In genomic region chr8:71568387-71568937, GRCm38 (mm10) we compare ENCODE assay signal across 8 mouse cellular contexts. TPM values are rescaled to one million over a fixed set of nuclear protein-coding genes. Genes with fewer than 3 reads are reported as not detected.
DNase-seq lines count a peak whose midpoint lies in the region; ATAC-seq lines count a peak whose summit lies in the region.

Gene Slc27a1 (plus strand): TSS chr8:71568882.

- 9% methylated on average over 13 of the region's 13 CpGs for WGBS in limb, embryonic 10.5 days
- WGBS in midbrain, embryonic 12.5 days: 14% methylated on average over 13 of the region's 13 CpGs

- H3K36me3 ChIP-seq in limb, embryonic 10.5 days: no peaks in the 10 kb centered on the region
- no peaks in the 10 kb centered on the region for H3K36me3 ChIP-seq in midbrain, embryonic 12.5 days

- H3K9me3 ChIP-seq in limb, embryonic 10.5 days (replicated peaks): peaks cover 4% of the 10 kb centered on the region
- peaks cover 6% of the 10 kb centered on the region for H3K9me3 ChIP-seq in midbrain, embryonic 12.5 days

- peak within 1 kb of the TSS; percentile 61 for H3K27ac ChIP-seq in limb, embryonic 10.5 days
- H3K27ac ChIP-seq in midbrain, embryonic 12.5 days (replicated peaks): peak within 1 kb of the TSS; percentile 58

- peak within 1 kb of the TSS; percentile 67 for H3K4me2 ChIP-seq in midbrain, embryonic 12.5 days (replicated peaks)

- H3K4me1 ChIP-seq in limb, embryonic 10.5 days: peaks cover 29% of the 10 kb centered on the region
- H3K4me1 ChIP-seq in midbrain, embryonic 12.5 days: peaks cover 34% of the 10 kb centered on the region

- H3K4me3 ChIP-seq in limb, embryonic 10.5 days: peak within 1 kb of the TSS; percentile 56
- peak within 1 kb of the TSS; percentile 66 for H3K4me3 ChIP-seq in midbrain, embryonic 12.5 days

- no peak for ATAC-seq in midbrain, embryonic 12.5 days (ENCODE audit: low FRiP score, low read depth)

- H3K9ac ChIP-seq in midbrain, embryonic 12.5 days (replicated peaks): peak within 1 kb of the TSS; percentile 53

- DNase-seq in frontal cortex, postnatal 36 days (ENCODE audit: low spot score in 2 of 2): peak; percentile 44 to 69
- DNase-seq in frontal cortex, postnatal 25 days (ENCODE audit: low spot score in 2 of 2): no peak
- peak; percentile 59 to 78 for DNase-seq in cerebellum, postnatal 25 days
- peak; percentile 89 to 91 for DNase-seq in heart, adult 18-20 months
- DNase-seq in kidney, adult 11 months: peak; percentile 92
- no peak for DNase-seq in limb, embryonic 10.5 days (ENCODE audit: low spot score)
- DNase-seq in testis, postnatal 10 days (ENCODE audit: low spot score): peak; percentile 92

- H3K27me3 ChIP-seq in limb, embryonic 10.5 days (ENCODE audit: low read depth, poor library complexity, severe bottlenecking): peaks cover 66% of the 10 kb centered on the region
- H3K27me3 ChIP-seq in midbrain, embryonic 12.5 days: peaks cover 46% of the 10 kb centered on the region

RNA-seq across cellular contexts. Expression of gene Slc27a1, which starts in this region (rescaled TPM):
- total RNA-seq in heart, adult 18-20 months (2021): 100 to 1,000 TPM; 162 to 202 TPM
- polyA plus RNA-seq in limb, embryonic 10.5 days (2016; fragmentation: Nextera tagmentation; extraction: Ambion mirVana): 21.3 and 28.8 TPM in 2 replicates
- polyA plus RNA-seq in midbrain, embryonic 12.5 days (2016; fragmentation: Nextera tagmentation; extraction: Ambion mirVana): 38.4 and 44.4 TPM in 2 replicates

Comparison
In these comparisons a context has a peak if more than half of its experiments do, and no peak if none do; other contexts are left out.
1. DNase-seq: peak in frontal cortex, postnatal 36 days (2 of 2), cerebellum, postnatal 25 days (2 of 2), heart, adult 18-20 months (2 of 2), kidney, adult 11 months (single experiment) and testis, postnatal 10 days (single experiment); none in frontal cortex, postnatal 25 days (0 of 2) and limb, embryonic 10.5 days (single experiment).